25 mouse cellular contexts compared by ENCODE assay signal in genomic region chr12:26366372-26366771, GRCm38 (mm10). TPM values are rescaled to one million over a fixed set of nuclear protein-coding genes. Genes with fewer than 3 reads are reported as not detected.
DNase-seq lines count a peak whose midpoint lies in the region; ATAC-seq and TF ChIP-seq lines count a peak whose summit lies in the region.
"Had no signal": no experiment of that assay in that cellular context is flagged by ENCODE, and none has a peak within 500 bp of the region (broad histone marks: within the 10 kb centered on the region; RNA-seq: fewer than 3 reads in every experiment).

No protein-coding gene starts in this region.

- H3K9me3 ChIP-seq in hindbrain, postnatal 0 days (ENCODE audit: low read length), result no peaks in the 10 kb centered on the region
- H3K9me3 ChIP-seq in forebrain, embryonic 16.5 days (ENCODE audit: control insufficient read depth, low read length), result no peaks in the 10 kb centered on the region
- H3K9me3 ChIP-seq: embryonic facial prominence, embryonic 12.5 days; forebrain, embryonic 12.5 days; kidney, embryonic 15.5 days; liver, embryonic 13.5 days; midbrain, embryonic 10.5 days; neural tube, embryonic 13.5 days had no signal

- H3K9ac ChIP-seq in hindbrain, postnatal 0 days (replicated peaks; ENCODE audit: low read length), result no peak overlapping the region
- H3K9ac ChIP-seq in forebrain, embryonic 16.5 days (replicated peaks; ENCODE audit: low read depth, low read length), result no peak overlapping the region
- H3K9ac ChIP-seq: embryonic facial prominence, embryonic 12.5 days; forebrain, embryonic 12.5 days; kidney, embryonic 15.5 days; liver, embryonic 13.5 days; neural tube, embryonic 13.5 days had no signal

- no peak overlapping the region for H3K4me3 ChIP-seq in cerebellum, adult 2 months (replicated peaks; ENCODE audit: insufficient read depth, low read depth, low read length)
- H3K4me3 ChIP-seq in left cerebral cortex, adult 2 months, result no peak overlapping the region
- H3K4me3 ChIP-seq in hindbrain, postnatal 0 days (ENCODE audit: low read length), result no peak overlapping the region
- H3K4me3 ChIP-seq in forebrain, embryonic 16.5 days (replicated peaks; ENCODE audit: low read length), result no peak overlapping the region
- H3K4me3 ChIP-seq: embryonic facial prominence, embryonic 12.5 days; erythroblast, embryonic 14.5 days; forebrain, embryonic 12.5 days; gastrocnemius, adult 2 months; kidney, embryonic 15.5 days; liver, embryonic 13.5 days; midbrain, embryonic 10.5 days; myocyte; neural tube, embryonic 13.5 days had no signal

- TF ChIP-seq CTCF in cerebellum, adult 2 months (IDR thresholded peaks at IDR 0.05; ENCODE audit: borderline replicate concordance, insufficient read depth, low read depth, low read length), result no peak
- no peak for TF ChIP-seq CTCF in left cerebral cortex, adult 2 months (IDR thresholded peaks at IDR 0.05)
- TF ChIP-seq CTCF in hindbrain, postnatal 0 days (IDR thresholded peaks at IDR 0.05; ENCODE audit: low read depth), result no peak

- H3K4me1 ChIP-seq in cerebellum, adult 2 months (ENCODE audit: control insufficient read depth, insufficient read depth, low read length), result peaks cover 48% of the 10 kb centered on the region
- peaks cover 15% of the 10 kb centered on the region for H3K4me1 ChIP-seq in hindbrain, postnatal 0 days (ENCODE audit: insufficient read depth, low read length)
- H3K4me1 ChIP-seq in forebrain, embryonic 16.5 days (replicated peaks; ENCODE audit: control insufficient read depth, insufficient read depth, low read length), result peaks cover 7% of the 10 kb centered on the region
- H3K4me1 ChIP-seq: embryonic facial prominence, embryonic 12.5 days; liver, embryonic 13.5 days had no signal

- no peak for ATAC-seq in cerebellum, adult (ENCODE audit: insufficient number of reproducible peaks, low FRiP score, low TSS enrichment)
- ATAC-seq in hindbrain, postnatal 0 days, result no peak
- no peak for ATAC-seq in forebrain, embryonic 16.5 days
- ATAC-seq: hindbrain, embryonic 16.5 days; midbrain, embryonic 16.5 days had no signal

- TF ChIP-seq POLR2A in cerebellum, adult 2 months (IDR thresholded peaks at IDR 0.05; ENCODE audit: borderline replicate concordance, insufficient read depth, low read length), result no peak

- WGBS in cerebellum, adult 2 months, result 67% methylated on average over 4 of the region's 4 CpGs
- WGBS in hindbrain, postnatal 0 days, result 91% methylated on average over 4 of the region's 4 CpGs
- WGBS in forebrain, embryonic 16.5 days, result 87% methylated on average over 4 of the region's 4 CpGs

- H3K4me2 ChIP-seq in hindbrain, postnatal 0 days (ENCODE audit: low read depth, low read length), result no peak overlapping the region
- no peak overlapping the region for H3K4me2 ChIP-seq in forebrain, embryonic 16.5 days (ENCODE audit: low read length)
- H3K4me2 ChIP-seq: embryonic facial prominence, embryonic 12.5 days; forebrain, embryonic 12.5 days; heart, embryonic 11.5 days; kidney, embryonic 15.5 days; liver, embryonic 13.5 days; neural tube, embryonic 13.5 days had no signal

- H3K27me3 ChIP-seq in cerebellum, adult 2 months (ENCODE audit: control insufficient read depth, insufficient read depth, low read length), result no peaks in the 10 kb centered on the region
- no peaks in the 10 kb centered on the region for H3K27me3 ChIP-seq in hindbrain, postnatal 0 days (ENCODE audit: insufficient read depth, low read length)
- no peaks in the 10 kb centered on the region for H3K27me3 ChIP-seq in forebrain, embryonic 16.5 days (replicated peaks; ENCODE audit: control insufficient read depth, insufficient read depth, low read length)
- H3K27me3 ChIP-seq: embryonic facial prominence, embryonic 12.5 days; forebrain, embryonic 12.5 days; kidney, embryonic 15.5 days; liver, embryonic 13.5 days; neural tube, embryonic 13.5 days had no signal

- H3K36me3 ChIP-seq in hindbrain, postnatal 0 days (ENCODE audit: insufficient read depth, low read length), result no peaks in the 10 kb centered on the region
- H3K36me3 ChIP-seq in forebrain, embryonic 16.5 days (ENCODE audit: control insufficient read depth, insufficient read depth), result no peaks in the 10 kb centered on the region
- H3K36me3 ChIP-seq: liver, embryonic 13.5 days; neural tube, embryonic 13.5 days had no signal

- no peak for DNase-seq in cerebellum, adult 2 months
- DNase-seq in left cerebral cortex, adult 2 months (ENCODE audit: extremely low spot score in 1 of 2, low spot score in 2 of 2), result no peak
- DNase-seq in left cerebral cortex, postnatal 10 days (ENCODE audit: extremely low spot score in 1 of 2, low spot score in 2 of 2), result no peak
- peak; percentile 47 for DNase-seq in lung, postnatal 14 days
- no peak for DNase-seq in hindbrain, postnatal 0 days (ENCODE audit: low spot score)
- DNase-seq: adrenal gland, postnatal 10 days; cerebellum, postnatal 10 days; gastrocnemius, adult 2 months; kidney, adult 11 months; kidney, postnatal 36 days; liver, embryonic 13.5 days; right cerebral cortex, postnatal 4 days; thymus, postnatal 36 days had no signal

- peak overlapping the region; percentile 88 for H3K27ac ChIP-seq in cerebellum, adult 2 months (ENCODE audit: insufficient read depth, low read length)
- peak overlapping the region; percentile 7; the same call in 1 of the 2 replicates for H3K27ac ChIP-seq in left cerebral cortex, adult 2 months
- no peak overlapping the region for H3K27ac ChIP-seq in hindbrain, postnatal 0 days
- H3K27ac ChIP-seq in forebrain, embryonic 16.5 days (ENCODE audit: low read length), result no peak overlapping the region
- H3K27ac ChIP-seq: embryonic facial prominence, embryonic 12.5 days; forebrain, embryonic 12.5 days; liver, embryonic 13.5 days; midbrain, embryonic 10.5 days; neural tube, embryonic 13.5 days had no signal

- intact Hi-C loops in left cerebral cortex, adult 2 months (cut with DNase I), result no loop called here
- intact Hi-C loops in left cerebral cortex, postnatal 10 days (cut with DNase I), result no loop called here

RNA-seq across cellular contexts. Expression of gene Rnf144a, which starts 48.7 kb away (rescaled TPM):
- 13.8 and 16.4 TPM in 2 replicates for polyA plus RNA-seq in cerebellum, adult 2 months (2012; rRNA removed)
- 10 to 100 TPM; 26.8 to 34.2 TPM for total RNA-seq in left cerebral cortex, adult 2 months (2021)
- total RNA-seq in left cerebral cortex, postnatal 10 days (2021), result 10 to 100 TPM; 37.2 to 37.7 TPM
- 31.6 and 33.4 TPM in 2 replicates for total RNA-seq in hindbrain, postnatal 0 days (2014; rRNA removed)
- 21.4 and 24.4 TPM in 2 replicates for polyA plus RNA-seq in hindbrain, postnatal 0 days (2015; fragmentation: Nextera tagmentation; extraction: Ambion mirVana)
- polyA plus RNA-seq in forebrain, embryonic 16.5 days (2015; fragmentation: Nextera tagmentation; extraction: Ambion mirVana), result 38.2 and 38.9 TPM in 2 replicates
- polyA plus RNA-seq: erythroblast, embryonic 14.5 days; myocyte had no signal

Comparison
In these comparisons a context has a peak if more than half of its experiments do, and no peak if none do; other contexts are left out.
1. H3K27ac ChIP-seq: peak in cerebellum, adult 2 months (single experiment) and left cerebral cortex, adult 2 months (single experiment); none in hindbrain, postnatal 0 days (single experiment) and forebrain, embryonic 16.5 days (single experiment).